Mouse (Mus musculus) hindbrain, postnatal 0 days (tissue): ENCODE measurements around the gene Tnpo1. TPM values are rescaled to one million over a fixed set of nuclear protein-coding genes. Genes with fewer than 3 reads are reported as not detected.

Experiments
- ATAC-seq: fragments of 200-750 bp; cut with Nextera tagmentation; 2 replicates; pipeline ENCODE4 v1.8.0; 2017; ENCODE audit warnings: mild to moderate bottlenecking, moderate TSS enrichment, moderate library complexity
- DNase-seq: peaks from one replicate; pipeline ENCODE4 v3.0.0-alpha.2; 2015; ENCODE audit warnings: low spot score
- H3K27ac ChIP-seq: fragments of 300-500 bp; sonication (generic); 2 replicates; pipeline ENCODE4 v1.5.1; 2014; ENCODE audit warnings: mild to moderate bottlenecking
- H3K27me3 ChIP-seq: fragments of 300-500 bp; sonication (generic); 2 replicates; pipeline ENCODE4 v1.6.1; 2014; ENCODE audit warnings: low read length, mixed read lengths; ENCODE audit not compliant: insufficient read depth
- H3K36me3 ChIP-seq: fragments of 300-500 bp; sonication (generic); 2 replicates; pipeline ENCODE4 v1.6.1; 2014; ENCODE audit warnings: low read length, mixed read lengths; ENCODE audit not compliant: insufficient read depth
- H3K4me1 ChIP-seq: fragments of 300-500 bp; sonication (generic); 2 replicates; pipeline ENCODE4 v1.6.1; 2014; ENCODE audit warnings: antibody characterized with exemption, low read length, mixed read lengths; ENCODE audit not compliant: insufficient read depth
- H3K4me2 ChIP-seq: fragments of 300-500 bp; sonication (generic); 2 replicates; pipeline ENCODE4 v1.6.1; 2014; ENCODE audit warnings: low read depth, mild to moderate bottlenecking, low read length, moderate library complexity, mixed read lengths
- H3K4me3 ChIP-seq: fragments of 300-500 bp; sonication (generic); 2 replicates; pipeline ENCODE4 v1.5.1; 2014; ENCODE audit warnings: low read length
- H3K9ac ChIP-seq: fragments of 300-500 bp; sonication (generic); replicated peaks from 2 replicates; pipeline ENCODE4 v1.6.1; 2014; ENCODE audit warnings: mild to moderate bottlenecking, low read length, moderate library complexity, mixed read lengths
- H3K9me3 ChIP-seq: fragments of 300-500 bp; sonication (generic); 2 replicates; pipeline ENCODE4 v1.6.1; 2016; ENCODE audit warnings: low read length, mixed read lengths
- CTCF ChIP-seq: IDR thresholded peaks from 2 replicates; pipeline ENCODE4 v1.5.1; 2016; ENCODE audit warnings: antibody characterized with exemption, control low read depth, low read depth
- WGBS: fragments of 180-500 bp; shearing (Covaris S2); extraction: QIAGEN DNeasy Blood & Tissue Kit; methylation state at CpG from one replicate; pipeline ENCODE4 v1.1.7; 2014; 5-methylcytosine and 5-hydroxymethylcytosine counted together
- polyA plus RNA-seq: library from polyadenylated mRNA; unstranded; fragments of >200 nt; fragmentation: Nextera tagmentation; extraction: Ambion mirVana; gene quantifications from 2 replicates; pipeline ENCODE4 v1.2.1, GENCODE M21; 2015
- total RNA-seq: library from RNA; depleted of rRNA; stranded (reverse); fragments of >200 nt; gene quantifications from 2 replicates; pipeline ENCODE4 v1.2.3, GENCODE M21; 2014

Gene Tnpo1
- total and polyA plus RNA-seq, 2 experiments from 2014 or later, result 21.6 to 79.2 TPM

DNA sequence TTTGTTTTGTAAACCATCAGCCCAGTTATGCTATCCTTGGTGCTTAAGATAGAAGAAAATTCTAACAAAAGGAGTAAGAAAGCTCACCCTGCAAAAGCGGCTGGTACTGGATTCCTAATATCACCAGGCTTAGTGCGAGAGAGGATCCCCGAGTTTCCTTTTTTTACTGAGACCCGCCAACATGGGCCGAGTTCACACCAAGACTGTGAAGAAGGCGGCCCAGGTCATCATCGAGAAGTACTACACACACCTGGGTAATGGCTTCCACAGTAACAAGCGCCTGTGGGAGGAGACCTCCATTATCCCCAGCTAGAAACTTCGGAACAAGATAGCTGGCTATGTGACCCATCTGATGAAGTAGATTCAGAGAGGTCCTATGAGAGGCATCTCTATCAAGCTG is 109.6 kb downstream of the Tnpo1 start:
- Histone ChIP-seq H3K36me3 (no peaks in the 10 kb centered on the region), H3K4me1 (no peaks in the 10 kb centered on the region), H3K9me3 (no peaks in the 10 kb centered on the region), H3K9ac (no peak overlapping the region), H3K4me3 (no peak overlapping the region), H3K27me3 (no peaks in the 10 kb centered on the region), H3K4me2 (no peak overlapping the region), H3K27ac (no peak overlapping the region)
- DNase-seq, result no peak
- no peak for TF ChIP-seq CTCF
- no peak for ATAC-seq
- WGBS, result 88% methylated on average over 9 of the region's 9 CpGs

DNA sequence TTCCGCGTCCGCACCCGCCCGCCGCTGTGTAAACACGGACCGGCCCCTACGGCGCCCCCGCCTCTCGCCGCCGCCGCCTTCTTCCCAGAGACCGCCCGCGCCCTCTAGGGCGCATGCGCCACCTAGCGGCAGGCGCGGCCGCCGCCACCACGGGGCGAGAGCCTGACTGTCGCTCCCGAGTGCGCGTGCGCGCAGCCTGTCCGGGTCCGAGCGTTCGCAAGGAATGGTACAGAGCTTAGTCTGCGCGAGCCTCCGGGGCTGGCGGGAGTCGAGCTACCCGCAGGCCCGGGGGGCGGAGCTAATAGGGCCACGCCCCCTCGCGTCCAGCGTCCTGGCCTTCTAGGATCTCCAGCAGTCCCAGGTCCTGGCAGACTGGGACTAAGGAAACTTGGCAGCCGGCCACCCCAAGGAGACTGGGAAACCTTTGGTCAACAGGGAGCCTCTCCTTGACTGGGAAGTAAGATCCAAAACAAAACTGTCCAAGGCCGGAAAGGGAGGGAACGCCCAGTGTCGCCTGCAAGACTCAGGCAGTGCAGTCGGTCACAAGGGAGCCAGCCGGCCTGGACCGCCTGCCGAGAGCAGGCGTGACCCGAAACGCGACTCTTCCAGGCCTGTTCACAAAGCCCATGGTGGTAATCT is 110.9 kb downstream of the Tnpo1 start, which contains the start of gene Fcho2:
Gene Fcho2, minus strand, starts transcription at position 303 of the 639 bp plus-strand sequence.
- peak; percentile 97 for DNase-seq
- H3K9ac ChIP-seq, result peak within 1 kb of the TSS; percentile 93
- TF ChIP-seq CTCF, result peak; percentile 58
- H3K4me3 ChIP-seq, result peak within 1 kb of the TSS; percentile 89
- H3K27ac ChIP-seq, result peak within 1 kb of the TSS; percentile 94
- no peaks in the 10 kb centered on the region for H3K9me3 ChIP-seq
- no peaks in the 10 kb centered on the region for H3K4me1 ChIP-seq
- peak; percentile 96 for ATAC-seq
- no peaks in the 10 kb centered on the region for H3K27me3 ChIP-seq
- no peaks in the 10 kb centered on the region for H3K36me3 ChIP-seq
- WGBS, result 1% methylated on average over 42 of the region's 61 CpGs
- peak within 1 kb of the TSS; percentile 55 for H3K4me2 ChIP-seq

DNA sequence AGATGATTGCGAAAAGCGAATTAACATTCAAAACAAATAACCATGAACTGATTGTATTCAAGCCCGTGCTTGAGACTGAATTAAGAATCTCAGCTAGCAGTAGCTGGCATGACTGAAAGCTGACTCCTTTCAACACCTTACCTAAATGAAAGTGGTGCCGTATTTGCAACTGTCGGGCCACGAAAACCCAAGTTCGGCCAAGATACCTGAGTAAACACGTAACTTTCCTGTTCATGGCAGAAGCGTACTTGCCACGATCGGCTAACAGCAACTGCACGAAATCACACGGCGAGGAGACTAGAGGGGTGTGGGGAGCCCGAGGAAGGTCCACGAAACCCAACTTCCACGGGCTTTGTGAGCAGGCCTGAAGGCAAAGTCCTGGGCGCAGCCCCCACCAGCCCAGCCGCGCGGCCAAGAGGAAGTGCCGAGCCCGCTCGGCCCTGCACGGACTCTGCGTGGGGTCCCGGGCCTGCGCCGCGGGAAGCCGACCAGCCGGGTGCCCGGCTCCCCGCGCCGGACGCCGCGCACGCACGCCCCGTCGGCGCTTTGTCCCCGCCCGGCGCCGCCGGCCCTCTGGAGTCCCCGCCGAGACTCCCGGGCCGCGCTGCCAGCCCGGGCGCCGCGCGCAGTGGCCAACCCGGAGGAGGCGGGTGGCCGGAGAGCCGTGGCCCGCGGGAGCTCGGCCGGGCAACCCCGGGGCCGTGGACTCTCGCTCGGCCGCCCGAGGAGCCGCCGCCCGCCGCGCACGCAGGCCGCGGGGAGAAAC is 111.7 kb downstream of the Tnpo1 start:
- Histone ChIP-seq H3K4me1 (no peaks in the 10 kb centered on the region), H3K27ac (peak overlapping the region; percentile 94), H3K36me3 (no peaks in the 10 kb centered on the region), H3K9me3 (no peaks in the 10 kb centered on the region), H3K27me3 (no peaks in the 10 kb centered on the region), H3K4me2 (peak overlapping the region; percentile 55), H3K4me3 (peak overlapping the region; percentile 89), H3K9ac (peak overlapping the region; percentile 93)
- no peak for TF ChIP-seq CTCF
- DNase-seq (peak; percentile 50), ATAC-seq (peak; percentile 69)
- under 1% methylated on average over 77 of the region's 81 CpGs for WGBS

DNA sequence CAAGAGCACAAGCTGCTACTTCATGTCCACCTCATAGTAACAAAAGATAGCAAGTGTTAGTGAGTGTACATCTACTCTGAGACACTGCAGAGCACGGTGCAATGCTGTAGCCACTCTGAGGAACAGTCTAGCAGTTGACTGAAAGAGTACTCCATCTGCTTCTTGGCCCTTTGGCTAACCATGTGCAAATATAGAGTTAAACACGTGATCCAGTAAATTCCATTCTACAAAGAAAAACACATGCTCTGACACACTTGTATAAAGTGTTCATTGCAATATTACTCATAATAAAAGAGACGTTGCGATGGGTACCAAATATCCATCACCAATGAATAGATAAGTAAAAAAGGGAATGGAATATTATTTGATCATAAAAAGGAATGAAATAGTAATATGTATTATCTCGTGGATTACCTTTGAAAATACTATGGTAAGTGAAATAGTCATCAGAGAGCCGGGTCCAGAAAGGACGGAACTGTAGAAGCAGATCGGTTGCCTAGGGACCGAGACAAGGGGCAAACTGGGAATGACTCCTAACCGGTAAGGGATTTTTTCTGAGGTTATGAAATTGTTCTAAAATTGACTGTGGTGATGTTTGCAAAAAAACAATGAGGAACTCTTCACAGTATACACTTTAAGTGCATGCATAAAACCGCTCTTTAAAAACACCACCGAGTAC is 112.4 kb downstream of the Tnpo1 start:
- no peaks in the 10 kb centered on the region for H3K36me3 ChIP-seq
- no peaks in the 10 kb centered on the region for H3K9me3 ChIP-seq
- 20% methylated on average over 12 of the region's 12 CpGs for WGBS
- peak overlapping the region; percentile 94; the same call in 1 of the 2 replicates for H3K27ac ChIP-seq
- H3K4me3 ChIP-seq, result peak overlapping the region; percentile 89
- no peak for TF ChIP-seq CTCF
- DNase-seq, result no peak
- peak overlapping the region; percentile 55 for H3K4me2 ChIP-seq
- H3K9ac ChIP-seq, result peak overlapping the region; percentile 93
- no peaks in the 10 kb centered on the region for H3K27me3 ChIP-seq
- H3K4me1 ChIP-seq, result no peaks in the 10 kb centered on the region
- no peak for ATAC-seq

- Histone ChIP-seq H3K27ac (no peak overlapping the region), H3K36me3 (no peaks in the 10 kb centered on the region), H3K27me3 (no peaks in the 10 kb centered on the region), H3K4me2 (peak overlapping the region; percentile 55), H3K4me1 (no peaks in the 10 kb centered on the region), H3K4me3 (no peak overlapping the region; the same call in 1 of the 2 replicates), H3K9ac (no peak overlapping the region), H3K9me3 (no peaks in the 10 kb centered on the region)
- 76% methylated on average over 2 of the region's 2 CpGs for WGBS
- no peak for TF ChIP-seq CTCF
- ATAC-seq, result no peak
- no peak for DNase-seq
Observed at GRCm38 (mm10) chr13:98813167-98813566, 113.0 kb downstream of the Tnpo1 start.

DNA sequence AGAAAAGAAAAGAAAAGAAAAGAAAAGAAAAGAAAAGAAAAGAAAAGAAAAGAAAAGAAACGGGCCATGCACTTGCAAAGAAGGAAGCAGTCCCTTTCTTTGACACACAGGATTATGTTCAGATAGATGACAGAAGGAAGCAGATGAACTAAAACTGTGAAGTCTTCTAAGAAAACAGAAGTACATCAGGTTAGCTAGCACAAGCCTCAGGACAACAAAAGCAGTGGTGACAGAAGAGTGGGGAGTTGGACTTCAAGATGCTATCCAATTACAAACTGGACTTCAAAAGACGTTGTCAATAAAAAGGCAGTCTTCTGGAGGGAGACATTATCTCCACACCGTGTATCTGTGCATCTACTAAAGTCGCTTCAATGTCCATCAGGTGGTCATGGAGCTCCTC is 113.9 kb downstream of the Tnpo1 start:
- DNase-seq, result no peak
- H3K4me1 ChIP-seq, result no peaks in the 10 kb centered on the region
- no peaks in the 10 kb centered on the region for H3K27me3 ChIP-seq
- 72% methylated on average over 4 of the region's 4 CpGs for WGBS
- no peaks in the 10 kb centered on the region for H3K9me3 ChIP-seq
- no peak overlapping the region for H3K27ac ChIP-seq
- no peak overlapping the region for H3K4me2 ChIP-seq
- no peak for TF ChIP-seq CTCF
- H3K9ac ChIP-seq, result no peak overlapping the region
- ATAC-seq, result no peak
- H3K4me3 ChIP-seq, result no peak overlapping the region
- no peaks in the 10 kb centered on the region for H3K36me3 ChIP-seq
